Mouse (Mus musculus) small intestine, adult 2 months (tissue): ENCODE data around the gene Tgfb1. TPM values are rescaled to one million over a fixed set of nuclear protein-coding genes. Genes with fewer than 3 reads are reported as not detected.
A peak's percentile ranks its signal among the peaks of the same experiment; 100 is the strongest.
"Not testable (repeated sequence)": the region's sequence is repeated elsewhere in the genome, so short reads cannot be mapped to it uniquely, and the experiment has no call there.

ENCODE experiments used
- H3K27ac ChIP-seq: fragments of 200-500 bp; 2 replicates; pipeline ENCODE4 v1.5.1; 2012; ENCODE audit warnings: low read depth, low read length, control low read depth, inconsistent platforms; ENCODE audit not compliant: insufficient read depth
- H3K27me3 ChIP-seq: fragments of 200-500 bp; 2 replicates; pipeline ENCODE4 v1.6.1; 2012; ENCODE audit warnings: mild to moderate bottlenecking, moderate library complexity, low read length, inconsistent platforms; ENCODE audit not compliant: control insufficient read depth, insufficient read depth
- H3K36me3 ChIP-seq: fragments of 200-500 bp; 2 replicates; pipeline ENCODE4 v1.6.1; 2012; ENCODE audit warnings: mild to moderate bottlenecking, low read length, control low read depth, inconsistent platforms; ENCODE audit not compliant: control insufficient read depth, insufficient read depth
- H3K4me1 ChIP-seq: fragments of 200-500 bp; 2 replicates; pipeline ENCODE4 v1.6.1; 2012; ENCODE audit warnings: low read length, inconsistent platforms, mixed read lengths; ENCODE audit not compliant: control insufficient read depth, insufficient read depth, insufficient read length
- H3K4me3 ChIP-seq: fragments of 200-500 bp; 2 replicates; pipeline ENCODE4 v1.5.1; 2012; ENCODE audit warnings: low read depth, mild to moderate bottlenecking, control low read depth, inconsistent platforms, low read length, moderate library complexity
- CTCF ChIP-seq: fragments of 200-500 bp; IDR thresholded peaks from 2 replicates; pipeline ENCODE4 v1.5.1; 2012; ENCODE audit warnings: low read depth, mild to moderate bottlenecking, control low read depth, inconsistent platforms, low read length, moderate library complexity, mixed read lengths; ENCODE audit not compliant: insufficient replicate concordance, insufficient read length; ENCODE audit errors: extremely low read depth
- POLR2A ChIP-seq: fragments of 200-500 bp; IDR thresholded peaks from 2 replicates; pipeline ENCODE4 v1.6.1; 2012; ENCODE audit warnings: low read depth, mild to moderate bottlenecking, control low read depth, inconsistent platforms, low read length, moderate library complexity
- WGBS: fragments of 180-500 bp; shearing (Covaris S2); methylation state at CpG from one replicate; pipeline ENCODE4 v1.1.7; 2018; 5-methylcytosine and 5-hydroxymethylcytosine counted together
- polyA plus RNA-seq: library from polyadenylated mRNA; depleted of rRNA; stranded (reverse); fragments of >200 nt; gene quantifications from 2 replicates; pipeline ENCODE4 v1.2.3, GENCODE M21; 2012

Gene Tgfb1
- polyA plus RNA-seq, 1 experiment: 24.4 TPM

DNA sequence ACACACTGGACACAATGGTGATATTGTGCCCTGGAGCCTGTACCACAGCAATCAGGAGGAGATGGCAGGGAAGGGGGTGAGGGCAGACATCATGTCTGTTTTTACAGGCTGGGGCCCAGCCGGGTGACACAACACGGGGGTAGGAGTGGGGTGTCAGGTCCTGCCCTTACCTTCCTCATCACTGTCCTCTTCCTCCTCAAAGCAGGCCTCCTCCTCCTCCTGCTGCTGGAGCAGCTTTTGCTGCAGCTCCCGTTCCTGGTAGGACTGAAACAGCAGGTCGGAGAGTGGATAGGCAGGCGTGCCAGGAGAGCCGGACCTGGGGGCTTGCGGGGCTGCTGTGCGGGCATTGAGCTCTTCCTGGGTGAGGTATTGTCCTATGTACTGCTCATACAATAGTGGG is 27.8 kb downstream of the Tgfb1 start:
- no peaks in the 10 kb centered on the region for H3K27me3 ChIP-seq
- 88% methylated on average over 8 of the region's 8 CpGs for WGBS
- TF ChIP-seq CTCF: no peak
- no peak for TF ChIP-seq POLR2A

DNA sequence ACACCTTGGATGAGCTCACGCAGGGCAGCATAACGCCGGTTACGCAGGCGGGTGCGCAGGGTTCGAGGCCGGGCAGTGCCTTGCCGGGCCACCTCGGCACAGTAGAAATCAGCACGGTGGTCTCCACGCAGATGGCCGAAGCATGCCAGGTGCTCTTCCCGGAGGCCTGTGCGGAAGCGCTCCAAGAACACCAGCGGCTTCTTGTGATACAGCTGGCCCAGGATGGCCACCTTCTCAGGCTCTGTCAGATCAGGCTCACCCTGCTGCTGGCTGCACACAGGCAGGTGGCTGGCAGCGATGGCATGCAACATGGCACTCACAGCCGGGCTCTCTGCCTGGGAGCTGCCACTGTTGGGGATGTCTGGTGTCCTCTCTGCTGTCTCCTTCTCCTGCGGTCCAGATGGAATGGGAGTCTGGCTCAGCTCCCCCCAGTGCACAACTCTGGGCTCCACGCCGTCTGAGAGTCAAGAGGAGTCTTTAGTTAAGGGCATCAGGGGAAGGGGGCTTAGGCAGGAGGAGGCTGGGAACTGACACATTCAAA is 29.0 kb downstream of the Tgfb1 start:
- no peak for TF ChIP-seq CTCF
- TF ChIP-seq POLR2A: no peak

More for the DNA sequence above, 27.8 kb downstream of the Tgfb1 start:
- Histone ChIP-seq H3K4me1 (peaks cover 13% of the 10 kb centered on the region), H3K4me3 (no peak overlapping the region), H3K27ac (no peak overlapping the region), H3K36me3 (peaks cover 41% of the 10 kb centered on the region)

DNA sequence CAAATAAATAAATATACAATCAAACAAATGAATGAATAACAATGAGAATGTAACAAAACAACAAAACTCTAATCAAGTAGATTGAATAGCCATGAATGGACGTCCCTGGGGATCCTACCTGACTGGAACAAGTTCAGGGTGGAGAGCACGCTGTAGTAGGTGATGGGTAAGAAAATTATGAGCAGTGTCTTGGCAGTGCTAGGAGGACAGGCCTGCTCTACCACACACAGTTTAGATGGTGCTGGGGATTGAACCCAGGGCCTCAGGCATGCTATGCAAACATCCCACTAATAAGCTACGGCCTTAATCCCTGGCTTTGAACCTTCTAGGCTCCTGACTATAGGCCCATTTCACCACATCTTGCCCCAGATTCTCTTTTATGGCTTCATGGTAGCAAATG is 30.7 kb downstream of the Tgfb1 start:
- TF ChIP-seq POLR2A (no peak), CTCF (no peak)
- H3K36me3 ChIP-seq: peaks cover 52% of the 10 kb centered on the region
- H3K4me1 ChIP-seq: peaks cover 3% of the 10 kb centered on the region; the same call in 1 of the 2 replicates
- H3K4me3 ChIP-seq: no peak overlapping the region
- no peak overlapping the region for H3K27ac ChIP-seq
- H3K27me3 ChIP-seq: no peaks in the 10 kb centered on the region
- 87% methylated on average over 3 of the region's 3 CpGs for WGBS

More for the DNA sequence above, 29.0 kb downstream of the Tgfb1 start:
- Histone ChIP-seq H3K27ac (no peak overlapping the region), H3K27me3 (no peaks in the 10 kb centered on the region), H3K4me1 (peaks cover 9% of the 10 kb centered on the region), H3K4me3 (no peak overlapping the region), H3K36me3 (peaks cover 45% of the 10 kb centered on the region)
- WGBS: 95% methylated on average over 22 of the region's 22 CpGs

DNA sequence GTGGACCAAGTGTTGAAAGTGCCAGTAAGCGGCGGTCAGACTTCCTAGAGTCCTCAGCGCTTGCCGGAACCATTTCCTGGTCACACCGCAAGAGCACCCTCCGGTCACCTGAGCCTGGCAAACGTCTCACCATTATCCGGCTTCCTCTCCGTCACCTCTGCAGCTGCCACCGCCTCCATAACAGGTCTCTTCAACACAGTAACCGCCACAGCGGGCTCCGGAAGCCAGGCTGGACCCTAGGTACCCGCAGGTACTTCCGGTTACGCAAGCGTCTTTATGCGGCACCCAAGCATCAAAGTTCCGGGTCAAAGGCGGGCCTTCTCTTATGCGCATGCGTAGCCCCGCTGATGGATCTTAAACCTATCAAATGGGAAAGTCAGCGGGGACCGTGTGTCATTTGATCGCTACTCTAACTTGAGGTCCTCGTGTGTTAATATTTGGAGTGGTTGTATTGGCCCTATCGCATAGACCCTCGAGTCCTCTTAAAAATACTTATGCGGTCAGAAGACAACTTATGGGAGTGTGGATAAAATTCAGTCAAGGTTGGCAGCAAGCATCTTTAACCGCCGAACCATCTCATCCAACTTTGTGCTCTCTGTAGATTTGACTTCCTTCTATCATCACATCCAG is 32.1 kb downstream of the Tgfb1 start, which contains the start of gene Ccdc97:
Ccdc97 (minus strand) TSS at position 301 of the 630 bp plus-strand sequence.
- Histone ChIP-seq H3K4me1 (peaks cover 3% of the 10 kb centered on the region; the same call in 1 of the 2 replicates), H3K27ac (peak within 1 kb of the TSS; percentile 93), H3K36me3 (peaks cover 52% of the 10 kb centered on the region), H3K27me3 (no peaks in the 10 kb centered on the region), H3K4me3 (peak within 1 kb of the TSS; percentile 90)
- TF ChIP-seq CTCF: no peak
- peak; percentile 84; the same call in 1 of the 2 replicates for TF ChIP-seq POLR2A
- 3% methylated on average over 32 of the region's 32 CpGs for WGBS

- no peak overlapping the region for H3K27ac ChIP-seq
- no peak overlapping the region for H3K4me3 ChIP-seq
- peaks cover 5% of the 10 kb centered on the region; the same call in 1 of the 2 replicates for H3K4me1 ChIP-seq
- TF ChIP-seq CTCF (peak; percentile 82; the same call in 1 of the 2 replicates), POLR2A (no peak)
- peaks cover 52% of the 10 kb centered on the region for H3K36me3 ChIP-seq
- H3K27me3 ChIP-seq: no peaks in the 10 kb centered on the region
- 53% methylated on average over 10 of the region's 10 CpGs for WGBS
Measured at GRCm38 (mm10) chr7:25719761-25720610, 33.2 kb downstream of the Tgfb1 start.

GRCm38 (mm10) chr7:25720760-25721159 is 34.0 kb downstream of the Tgfb1 start:
- H3K36me3 ChIP-seq: peaks cover 51% of the 10 kb centered on the region
- TF ChIP-seq POLR2A: no peak
- no peak for TF ChIP-seq CTCF
- H3K27me3 ChIP-seq: no peaks in the 10 kb centered on the region
- 82% methylated on average over 5 of the region's 5 CpGs for WGBS
- no peak overlapping the region for H3K27ac ChIP-seq
- no peak overlapping the region for H3K4me3 ChIP-seq
- peaks cover 5% of the 10 kb centered on the region; the same call in 1 of the 2 replicates for H3K4me1 ChIP-seq

- H3K4me1 ChIP-seq, H3K27me3 ChIP-seq, H3K4me3 ChIP-seq, H3K27ac ChIP-seq: not testable (repeated sequence)
- H3K36me3 ChIP-seq: peaks cover 57% of the 10 kb centered on the region
Measured at GRCm38 (mm10) chr7:25721776-25722175, 35.0 kb downstream of the Tgfb1 start.
